Mouse (Mus musculus) monocyte, adult 2 months (primary cell): Measurements from ENCODE around the gene Mlycd.

ENCODE experiments used
- DNase-seq, 2 experiments: peaks; one replicate each; pipeline ENCODE4 v3.0.0; 2022; ENCODE audit warnings: low spot score in 2 of 2, low read depth in 1 of 2

The Mlycd gene

DNA sequence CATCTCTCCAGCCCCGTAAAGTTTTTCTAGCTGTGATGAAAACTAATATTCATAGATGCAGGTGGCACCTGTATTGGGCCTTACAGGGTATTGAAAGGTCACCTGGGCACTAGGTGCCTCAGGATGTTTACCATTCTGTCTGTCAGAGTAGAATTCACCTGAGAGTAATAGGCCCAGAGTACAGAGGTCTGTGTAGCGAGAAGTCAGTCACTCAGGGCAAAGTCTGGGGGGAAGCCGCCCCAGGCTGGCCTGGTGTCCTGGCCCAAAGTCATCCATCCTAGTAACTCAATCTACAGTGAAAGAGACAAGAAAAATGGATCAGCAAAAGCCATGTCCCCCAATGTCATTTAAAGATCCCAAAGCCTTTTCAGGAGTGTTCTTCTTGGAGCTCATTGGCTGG is 6.2 kb downstream of the Mlycd start:
- no peak for DNase-seq

DNA sequence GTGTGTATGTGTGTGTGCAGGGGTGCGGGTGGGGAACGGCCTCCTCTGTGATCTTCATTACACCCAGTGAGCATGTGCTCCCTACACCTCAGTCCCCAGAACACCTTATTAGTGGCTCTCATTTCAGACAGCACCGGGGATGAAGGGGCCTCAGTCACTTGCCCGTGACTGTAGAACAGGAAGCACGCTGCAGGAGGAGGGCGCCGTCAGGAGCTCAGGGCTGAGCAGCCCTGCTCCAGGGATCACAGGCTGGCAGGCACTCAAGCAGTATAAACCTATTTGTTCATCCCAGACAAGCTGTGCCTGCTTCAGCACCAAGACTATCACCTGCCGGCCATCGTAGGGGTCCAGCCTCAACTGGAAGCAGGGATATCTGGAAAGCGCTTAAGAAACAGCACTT is 9.2 kb downstream of the Mlycd start:
- no peak for DNase-seq

GRCm38 (mm10) chr8:119404648-119405047 is 10.0 kb downstream of the Mlycd start:
- DNase-seq: no peak

GRCm38 (mm10) chr8:119408311-119408710 is 13.6 kb downstream of the Mlycd start:
- DNase-seq: no peak

GRCm38 (mm10) chr8:119412037-119412734 is 17.5 kb downstream of the Mlycd start:
- no peak for DNase-seq

GRCm38 (mm10) chr8:119412735-119413498 is 18.2 kb downstream of the Mlycd start:
- DNase-seq: peak in 1 of 2 experiments; percentile 65

DNA sequence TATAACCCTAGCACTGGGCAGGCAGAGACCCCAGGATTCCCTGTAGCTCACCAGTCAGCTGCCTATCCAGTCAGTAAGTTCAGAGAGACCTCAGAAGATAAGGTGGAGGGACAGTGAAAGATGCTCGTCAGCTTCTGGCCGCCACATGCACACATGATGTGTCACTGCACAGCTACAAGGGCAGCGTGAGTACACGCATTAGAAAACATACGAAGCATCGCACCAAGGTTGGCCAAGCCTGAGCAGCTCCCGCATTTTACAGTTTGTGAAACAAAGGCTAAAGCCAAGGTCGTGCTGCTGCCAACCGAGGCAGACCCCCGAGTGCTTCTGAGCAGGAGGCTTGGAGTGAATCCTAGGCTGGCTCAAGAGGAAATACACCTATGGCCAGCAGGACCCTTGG is 18.9 kb downstream of the Mlycd start:
- no peak for DNase-seq

DNA sequence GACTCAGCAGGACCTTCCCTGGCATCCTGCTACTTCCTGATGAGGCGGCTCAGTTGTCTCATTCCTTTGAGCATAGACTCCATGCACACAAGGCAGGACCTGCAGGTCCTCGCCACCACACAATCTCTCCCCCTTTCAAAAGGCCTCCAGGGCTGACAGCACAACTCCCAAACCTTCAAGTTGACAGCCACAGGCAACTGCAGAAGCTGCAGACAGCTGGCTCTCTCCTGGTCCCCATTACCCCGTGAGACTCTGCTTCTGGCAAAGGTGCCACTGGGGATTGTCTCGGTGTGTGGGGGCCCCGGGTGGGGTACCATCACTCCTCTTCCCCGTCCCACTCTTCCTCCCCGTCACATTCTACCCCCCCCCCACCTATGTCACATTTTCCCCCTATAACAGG is 25.6 kb downstream of the Mlycd start:
- no peak for DNase-seq

- DNase-seq: no peak
Measured at GRCm38 (mm10) chr8:119421603-119422122, 27.0 kb downstream of the Mlycd start.

GRCm38 (mm10) chr8:119422123-119422711 is 27.5 kb downstream of the Mlycd start:
- DNase-seq: no peak

- peak; percentile 34 to 72 for DNase-seq
Measured at GRCm38 (mm10) chr8:119423631-119424141, 29.0 kb downstream of the Mlycd start.

GRCm38 (mm10) chr8:119424199-119424733 is 29.6 kb downstream of the Mlycd start:
- DNase-seq: no peak

DNA sequence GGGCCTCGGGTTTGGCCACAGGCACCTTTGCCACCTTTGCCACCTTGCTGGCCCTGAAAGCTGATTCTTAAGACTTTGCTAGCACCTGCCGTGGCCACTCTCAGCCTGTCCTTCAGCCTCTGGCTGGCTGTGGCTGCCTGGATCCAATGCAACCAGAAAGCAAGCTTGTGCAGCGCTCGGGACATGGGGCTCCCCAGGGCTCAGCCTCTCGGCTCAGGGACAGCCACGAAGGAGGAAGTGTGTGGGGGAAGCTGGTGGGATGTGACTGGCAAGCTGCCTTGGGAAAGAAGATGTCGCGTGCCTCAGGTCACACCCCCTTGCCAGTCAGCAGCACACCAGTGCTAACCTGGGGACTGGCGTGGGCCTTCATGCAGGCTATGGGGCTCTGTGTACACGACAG is 30.1 kb downstream of the Mlycd start:
- peak; percentile 55 to 71 for DNase-seq

- peak; percentile 57 to 72 for DNase-seq
Measured at GRCm38 (mm10) chr8:119425533-119425932, 30.9 kb downstream of the Mlycd start.

GRCm38 (mm10) chr8:119426069-119426735 is 31.5 kb downstream of the Mlycd start:
- DNase-seq: no peak

GRCm38 (mm10) chr8:119427634-119428349 is 33.1 kb downstream of the Mlycd start:
- DNase-seq: no peak

GRCm38 (mm10) chr8:119428350-119428740 is 33.7 kb downstream of the Mlycd start:
- DNase-seq: no peak

- DNase-seq: no peak
Measured at GRCm38 (mm10) chr8:119428766-119429327, 34.2 kb downstream of the Mlycd start.

DNA sequence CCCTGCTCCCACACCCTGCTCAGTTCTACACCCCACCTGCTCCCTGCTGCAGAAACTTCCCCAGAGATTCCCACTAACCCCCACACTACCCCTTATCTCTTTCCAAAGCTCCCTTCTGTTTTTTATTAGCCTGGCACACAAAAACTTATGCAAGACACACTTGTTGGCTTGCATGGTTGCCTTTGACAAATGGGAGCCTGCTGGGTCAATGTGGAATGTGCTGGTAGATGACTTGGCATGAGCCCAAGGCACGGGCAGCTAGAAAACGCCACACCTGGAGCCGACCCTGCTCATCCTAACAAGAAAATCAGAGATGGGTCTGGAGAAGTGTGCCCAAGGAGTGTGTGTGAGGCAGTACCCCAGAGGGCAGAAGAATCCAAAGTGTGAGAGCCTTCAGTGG is 34.9 kb downstream of the Mlycd start:
- DNase-seq: no peak

GRCm38 (mm10) chr8:119430250-119430649 is 35.6 kb downstream of the Mlycd start:
- DNase-seq: no peak
